Comparison of ENCODE assay signal across 9 mouse cellular contexts in the genomic region with DNA sequence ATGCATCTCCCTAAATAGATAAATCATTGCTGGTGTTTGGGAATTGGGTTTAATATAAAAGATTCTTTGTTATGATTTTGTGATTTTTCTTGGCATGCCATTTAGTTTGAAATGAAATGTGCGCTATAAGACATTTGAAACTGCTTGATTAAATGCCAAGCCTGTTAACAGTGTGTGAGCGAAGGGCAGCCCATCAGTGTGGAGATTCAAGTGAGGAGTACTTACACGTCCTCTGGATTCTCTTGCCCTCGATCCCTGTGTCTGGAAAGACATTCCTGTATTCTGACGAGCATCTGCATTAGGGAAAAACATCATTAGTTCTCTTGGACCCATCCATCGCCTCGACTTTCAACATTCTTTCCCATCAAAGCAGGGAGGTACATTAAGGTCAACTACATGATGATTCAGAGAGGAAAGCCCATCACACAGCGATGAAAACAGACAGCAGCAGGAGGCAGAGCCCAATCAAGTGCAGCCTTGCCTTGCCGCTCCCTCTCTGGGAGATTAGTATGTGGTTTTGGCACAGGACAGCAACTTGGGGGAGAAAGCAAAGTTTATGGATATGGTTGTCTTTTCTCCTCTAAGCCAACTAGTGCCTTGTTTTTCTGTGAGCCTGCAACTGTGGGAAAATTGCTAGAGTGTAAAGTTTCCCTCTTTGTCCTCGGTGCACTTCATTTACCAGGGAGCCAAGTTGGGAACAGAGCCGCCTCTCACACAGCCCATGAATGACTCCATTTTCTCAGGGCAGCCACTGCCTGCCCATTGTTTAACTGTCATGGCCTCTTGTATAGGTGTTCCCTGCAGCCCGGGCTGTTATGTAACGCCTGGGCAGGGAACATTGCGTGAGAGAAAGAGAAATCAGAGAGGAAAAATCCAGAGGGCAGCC. TPM values are rescaled to one million over a fixed set of nuclear protein-coding genes. Genes with fewer than 3 reads are reported as not detected.
A peak's percentile ranks its signal among the peaks of the same experiment; 100 is the strongest.
DNase-seq lines count a peak whose midpoint lies in the region; ATAC-seq lines count a peak whose summit lies in the region.
"Had no signal": no experiment of that assay in that cellular context is flagged by ENCODE, and none has a peak within 500 bp of the region (broad histone marks: within the 10 kb centered on the region; RNA-seq: fewer than 3 reads in every experiment).

No protein-coding gene starts in this region.

- no peaks in the 10 kb centered on the region for H3K36me3 ChIP-seq in neural tube, embryonic 11.5 days (ENCODE audit: control insufficient read depth, insufficient read depth, low read length)
- H3K36me3 ChIP-seq in midbrain, embryonic 12.5 days: no peaks in the 10 kb centered on the region

- H3K4me1 ChIP-seq in neural tube, embryonic 11.5 days (ENCODE audit: control insufficient read depth, insufficient read depth, low read length): no peaks in the 10 kb centered on the region
- H3K4me1 ChIP-seq in midbrain, embryonic 12.5 days: peaks cover 12% of the 10 kb centered on the region

- WGBS in neural tube, embryonic 11.5 days: 56% methylated on average over 14 of the region's 14 CpGs
- 56% methylated on average over 14 of the region's 14 CpGs for WGBS in midbrain, embryonic 12.5 days

- DNase-seq in adrenal gland, adult (ENCODE audit: inconsistent age in 2 of 2, low spot score in 1 of 2): peak; percentile 56 to 74
- no peak for DNase-seq in adrenal gland, postnatal 4 days (ENCODE audit: low spot score in 2 of 2)
- no peak for DNase-seq in neural tube, embryonic 11.5 days (ENCODE audit: low spot score)
- DNase-seq in neural tube, embryonic 10.5 days (ENCODE audit: extremely low spot score, low spot score): no peak
- peak; percentile 72 to 86 for DNase-seq in layer of hippocampus, adult 8-10 months (ENCODE audit: low spot score in 2 of 2)
- no peak for DNase-seq in c-Kit-positive CD71-positive TER-119-positive erythroid progenitor cells, embryonic 14.5 days (ENCODE audit: low spot score)
- no peak for DNase-seq in cerebellum, postnatal 4 days (ENCODE audit: low spot score in 2 of 2)

- no peak overlapping the region for H3K4me2 ChIP-seq in neural tube, embryonic 11.5 days (ENCODE audit: low read depth)
- no peak overlapping the region; the same call in 1 of the 2 replicates for H3K4me2 ChIP-seq in midbrain, embryonic 12.5 days (replicated peaks)

- ATAC-seq in neural tube, embryonic 11.5 days (ENCODE audit: insufficient read depth, low FRiP score, low TSS enrichment): peak; percentile 84
- ATAC-seq in midbrain, embryonic 12.5 days (ENCODE audit: low FRiP score, low read depth): peak; percentile 92

- no peaks in the 10 kb centered on the region for H3K9me3 ChIP-seq in neural tube, embryonic 11.5 days (ENCODE audit: control insufficient read depth, low read length)
- no peaks in the 10 kb centered on the region for H3K9me3 ChIP-seq in midbrain, embryonic 12.5 days

- no peaks in the 10 kb centered on the region for H3K27me3 ChIP-seq in neural tube, embryonic 11.5 days (ENCODE audit: control insufficient read depth, insufficient read depth, low read length)
- H3K27me3 ChIP-seq in midbrain, embryonic 12.5 days: no peaks in the 10 kb centered on the region

- H3K9ac ChIP-seq in neural tube, embryonic 11.5 days (ENCODE audit: low read length): no peak overlapping the region
- no peak overlapping the region for H3K9ac ChIP-seq in midbrain, embryonic 12.5 days (replicated peaks)

- H3K4me3 ChIP-seq in neural tube, embryonic 11.5 days (ENCODE audit: low read depth, low read length): no peak overlapping the region
- H3K4me3 ChIP-seq in midbrain, embryonic 12.5 days: no peak overlapping the region

- H3K27ac ChIP-seq in neural tube, embryonic 11.5 days (ENCODE audit: low read depth, low read length): no peak overlapping the region
- peak overlapping the region; percentile 75 for H3K27ac ChIP-seq in midbrain, embryonic 12.5 days (replicated peaks)

RNA-seq across cellular contexts. Expression of a gene that starts 44.6 kb away (rescaled TPM):
- under 1 TPM; 0.39 to 0.42 TPM for total RNA-seq in adrenal gland, postnatal 4 days (2021)
- polyA plus RNA-seq in neural tube, embryonic 11.5 days (2014; fragmentation: Nextera tagmentation; extraction: Ambion mirVana): 0.24 and 0.58 TPM in 2 replicates
- total RNA-seq in layer of hippocampus, adult 8-10 months (2022): under 1 TPM; 0.33 to 0.70 (median 0.58) TPM
- polyA plus RNA-seq in midbrain, embryonic 12.5 days (2016; fragmentation: Nextera tagmentation; extraction: Ambion mirVana): 0.12 and 0.40 TPM in 2 replicates
- total RNA-seq: heart, postnatal 36 days had no signal

Comparison
In these comparisons a context has a peak if more than half of its experiments do, and no peak if none do; other contexts are left out.
1. DNase-seq: peak in adrenal gland, adult (2 of 2) and layer of hippocampus, adult 8-10 months (2 of 2); none in adrenal gland, postnatal 4 days (0 of 2), neural tube, embryonic 11.5 days (single experiment), neural tube, embryonic 10.5 days (single experiment), c-Kit-positive CD71-positive TER-119-positive erythroid progenitor cells, embryonic 14.5 days (single experiment) and cerebellum, postnatal 4 days (0 of 2).